Mouse (Mus musculus): ENCODE results near the gene Nprl3.
"Not testable (repeated sequence)": the region's sequence is repeated elsewhere in the genome, so short reads cannot be mapped to it uniquely, and the experiment has no call there.

Nprl3 gene

GRCm38 (mm10) chr11:32267188-32267884 is at the start of gene Nprl3:
Gene Nprl3 (minus strand): TSS chr11:32267707.
- DNase-seq (ENCODE audit: low spot score) = peak; percentile 93

- DNase-seq (ENCODE audit: low spot score) = no peak
These were observed 48.5 kb upstream of the Nprl3 start for GRCm38 (mm10) chr11:32316009-32316408.

GRCm38 (mm10) chr11:32309928-32310327 is 42.4 kb upstream of the Nprl3 start:
- no peak for DNase-seq (ENCODE audit: low spot score)

- DNase-seq (ENCODE audit: low spot score) = no peak
These were observed 41.9 kb upstream of the Nprl3 start for GRCm38 (mm10) chr11:32309446-32309845.

GRCm38 (mm10) chr11:32307006-32307405 is 39.5 kb upstream of the Nprl3 start:
- DNase-seq (ENCODE audit: low spot score) = no peak

- no peak for DNase-seq (ENCODE audit: low spot score)
These were observed 35.9 kb upstream of the Nprl3 start for GRCm38 (mm10) chr11:32303455-32303854.

- DNase-seq (ENCODE audit: low spot score) = no peak
These were observed 35.4 kb upstream of the Nprl3 start for GRCm38 (mm10) chr11:32302824-32303419.

GRCm38 (mm10) chr11:32301506-32301905 is 34.0 kb upstream of the Nprl3 start:
- no peak for DNase-seq (ENCODE audit: low spot score)

- no peak for DNase-seq (ENCODE audit: low spot score)
These were observed 33.1 kb upstream of the Nprl3 start for GRCm38 (mm10) chr11:32300279-32301267.

GRCm38 (mm10) chr11:32299865-32300264 is 32.4 kb upstream of the Nprl3 start, which contains the start of gene Hbq1a:
Gene Hbq1a (plus strand): TSS chr11:32300069.
- DNase-seq (ENCODE audit: low spot score) = not testable (repeated sequence)

GRCm38 (mm10) chr11:32298532-32298918 is 31.0 kb upstream of the Nprl3 start:
- no peak for DNase-seq (ENCODE audit: low spot score)

- DNase-seq (ENCODE audit: low spot score) = no peak
These were observed 30.5 kb upstream of the Nprl3 start for GRCm38 (mm10) chr11:32297866-32298531.

- not testable (repeated sequence) for DNase-seq (ENCODE audit: low spot score)
These were observed 29.9 kb upstream of the Nprl3 start for GRCm38 (mm10) chr11:32297417-32297816.

GRCm38 (mm10) chr11:32296203-32296602 is 28.7 kb upstream of the Nprl3 start, which contains the start of gene Hba-a2:
Gene Hba-a2 (plus strand): TSS chr11:32296489.
- not testable (repeated sequence) for DNase-seq (ENCODE audit: low spot score)

GRCm38 (mm10) chr11:32293479-32293878 is 26.0 kb upstream of the Nprl3 start:
- DNase-seq (ENCODE audit: low spot score) = not testable (repeated sequence)

GRCm38 (mm10) chr11:32292819-32293218 is 25.3 kb upstream of the Nprl3 start:
- DNase-seq (ENCODE audit: low spot score) = not testable (repeated sequence)

- DNase-seq (ENCODE audit: low spot score) = no peak
These were observed 20.0 kb upstream of the Nprl3 start for GRCm38 (mm10) chr11:32287493-32287825.

- DNase-seq (ENCODE audit: low spot score) = peak; percentile 46
These were observed 19.4 kb upstream of the Nprl3 start, which contains the start of gene Hbq1b for GRCm38 (mm10) chr11:32286695-32287492. Gene Hbq1b (plus strand): TSS chr11:32286965.

GRCm38 (mm10) chr11:32285887-32286286 is 18.4 kb upstream of the Nprl3 start:
- DNase-seq (ENCODE audit: low spot score) = not testable (repeated sequence)

- DNase-seq (ENCODE audit: low spot score) = no peak
These were observed 17.7 kb upstream of the Nprl3 start for GRCm38 (mm10) chr11:32285031-32285775.

All from ovary, adult 18-20 months (tissue).